Mouse (Mus musculus): ENCODE measurements around the gene Vmn2r18. TPM values are rescaled to one million over a fixed set of nuclear protein-coding genes. Genes with fewer than 3 reads are reported as not detected.

Vmn2r18 gene
- total RNA-seq (2021): not detected
- long read RNA-seq, experiment 1: 0 reads
- long read RNA-seq, experiment 2: 0 reads

GRCm38 (mm10) chr5:151605921-151606320 is at the start of gene Vmn2r18:
TSS of gene Vmn2r18 (minus strand) at chr5:151606021.
- DNase-seq: no peak
- intact Hi-C loops (cut with DNase I): no loop called here

- intact Hi-C loops (cut with DNase I): loop anchor here (5.0 kb wide), 1 partner anchor 979 kb away; the partner anchor contains the start of gene Pds5b
- DNase-seq: no peak
Measured at GRCm38 (mm10) chr5:151651411-151651784, 45.6 kb upstream of the Vmn2r18 start.

DNA sequence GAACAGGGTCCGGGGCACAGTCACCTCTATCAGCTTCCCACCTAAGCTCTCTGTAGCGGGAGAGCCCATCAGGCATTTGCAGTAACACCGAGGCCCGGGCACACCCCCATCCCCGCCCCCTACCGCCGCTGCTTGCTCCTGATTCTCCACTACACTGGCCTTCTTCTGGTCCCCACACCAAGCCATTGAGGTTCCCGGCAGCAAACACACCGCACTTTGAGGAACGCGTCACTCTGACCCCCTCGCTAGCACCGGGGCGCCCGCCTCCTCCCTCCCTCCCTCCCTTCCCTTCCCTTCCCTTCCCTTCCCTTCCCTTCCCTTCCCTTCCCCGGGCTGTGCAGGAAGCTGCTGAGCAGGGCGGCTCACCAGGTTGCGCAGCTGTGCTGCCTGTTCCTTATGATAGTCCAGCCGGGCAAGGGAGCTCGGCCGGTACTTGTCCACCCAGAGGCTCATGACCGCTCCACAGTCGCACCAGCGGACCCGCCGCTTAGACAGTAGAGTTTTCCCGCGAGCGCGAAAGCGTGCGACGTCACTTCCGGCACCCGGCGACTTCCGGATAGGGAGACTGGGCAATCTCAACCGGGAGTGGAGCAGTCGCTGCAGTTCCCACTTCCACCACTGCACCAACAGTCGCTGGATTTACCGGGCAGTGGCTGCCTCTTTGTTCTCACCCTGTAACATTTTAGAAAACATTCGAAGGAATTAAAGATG is 45.0 kb upstream of the Vmn2r18 start, which contains the start of gene Rfc3:
Gene Rfc3, minus strand, starts transcription at position 543 of the 711 bp plus-strand sequence.
- DNase-seq: peak; percentile 92 to 93
- intact Hi-C loops (cut with DNase I): loop anchor here (5.0 kb wide), 1 partner anchor 979 kb away; the partner anchor contains the start of gene Pds5b

DNA sequence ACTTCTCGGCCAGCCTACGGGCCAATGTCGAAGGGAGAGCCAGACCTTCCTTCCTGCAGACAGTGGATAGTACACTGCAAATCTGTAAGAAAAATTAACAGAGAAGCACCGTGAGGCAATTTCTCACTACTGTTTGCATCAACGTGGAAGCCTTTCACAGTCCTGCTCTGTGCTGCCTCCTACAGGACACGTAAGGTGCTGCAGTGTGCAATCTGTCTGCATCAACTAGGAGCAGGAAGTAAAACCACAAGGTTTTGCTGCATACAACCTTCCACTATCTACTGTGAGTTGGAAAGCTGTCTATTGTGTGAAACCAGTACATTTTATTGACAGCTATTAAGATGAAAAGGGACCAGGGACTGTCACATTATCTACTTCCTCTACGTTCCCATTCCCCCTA is 39.0 kb upstream of the Vmn2r18 start:
- intact Hi-C loops (cut with DNase I): no loop called here
- no peak for DNase-seq

- no peak for DNase-seq
- intact Hi-C loops (cut with DNase I): no loop called here
Measured at GRCm38 (mm10) chr5:151642867-151643266, 37.0 kb upstream of the Vmn2r18 start.

DNA sequence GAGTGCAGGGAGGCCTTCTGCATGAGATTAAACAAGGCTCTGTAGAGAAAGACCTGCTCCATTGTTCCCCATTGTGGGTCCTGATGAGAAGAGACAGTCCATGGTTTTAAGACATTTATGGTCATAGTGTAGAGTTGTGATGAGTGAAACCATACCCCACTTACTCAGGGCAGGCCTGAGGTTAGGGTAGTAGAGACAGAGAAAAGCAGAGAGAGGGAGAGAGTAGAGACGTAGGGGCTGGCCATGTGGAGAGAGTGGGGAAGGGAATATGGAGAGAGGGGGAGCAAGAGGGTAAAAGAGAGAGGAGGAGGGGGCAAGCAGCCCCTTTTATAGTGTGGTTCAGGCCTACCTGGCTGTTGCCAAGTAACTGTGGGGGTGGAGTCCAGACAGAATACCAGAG is 36.3 kb upstream of the Vmn2r18 start:
- intact Hi-C loops (cut with DNase I): no loop called here
- DNase-seq: no peak

GRCm38 (mm10) chr5:151601696-151602095 is 4.1 kb downstream of the Vmn2r18 start:
- intact Hi-C loops (cut with DNase I): no loop called here
- no peak for DNase-seq

Other genes with a start within 250 kb of the Vmn2r18 start
- not detected for gene Gm42906, start 177.9 kb downstream of the Vmn2r18 start, total RNA-seq (2021)
- gene Rfc3, start 45.2 kb upstream of the Vmn2r18 start, total RNA-seq (2021): 1 to 10 TPM; 1.9 to 2.8 TPM

Measured in gastrocnemius, postnatal 36 days (tissue).